In the genomic region with DNA sequence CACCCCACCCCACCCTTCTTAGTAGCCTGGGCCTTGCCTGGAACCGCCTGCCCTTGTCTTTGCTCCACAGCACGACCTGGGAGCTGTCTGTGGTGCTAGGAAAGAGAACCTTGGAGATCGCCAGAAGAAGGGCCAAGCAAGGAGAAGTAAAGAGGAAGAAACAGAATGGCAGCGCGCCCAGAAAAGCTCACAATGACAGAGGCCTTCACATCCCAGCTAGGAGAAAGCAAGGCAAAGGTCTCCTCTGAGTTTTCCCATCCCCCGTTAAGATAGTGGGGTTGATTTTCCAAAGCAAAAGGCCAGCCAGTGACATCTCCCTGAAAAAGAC, we compare ENCODE assay signal across 13 mouse cellular contexts. TPM values are rescaled to one million over a fixed set of nuclear protein-coding genes. Genes with fewer than 3 reads are reported as not detected.
DNase-seq lines count a peak whose midpoint lies in the region; ATAC-seq and TF ChIP-seq lines count a peak whose summit lies in the region.
"Had no signal": no experiment of that assay in that cellular context is flagged by ENCODE, and none has a peak within 500 bp of the region (broad histone marks: within the 10 kb centered on the region; RNA-seq: fewer than 3 reads in every experiment).

No protein-coding gene starts in this region.

- WGBS in lung, embryonic 15.5 days: 3% methylated on average over 6 of the region's 6 CpGs
- WGBS in embryonic facial prominence, embryonic 10.5 days: 2% methylated on average over 6 of the region's 6 CpGs
- WGBS in neural tube, embryonic 14.5 days: 3% methylated on average over 6 of the region's 6 CpGs

- H3K4me2 ChIP-seq in lung, embryonic 15.5 days: no peak overlapping the region
- H3K4me2 ChIP-seq in neural tube, embryonic 14.5 days (ENCODE audit: low read depth, low read length): peak overlapping the region; percentile 9; the same call in 1 of the 2 replicates

- no peaks in the 10 kb centered on the region for H3K9me3 ChIP-seq in lung, embryonic 15.5 days
- no peaks in the 10 kb centered on the region for H3K9me3 ChIP-seq in embryonic facial prominence, embryonic 10.5 days
- H3K9me3 ChIP-seq in neural tube, embryonic 14.5 days (ENCODE audit: control insufficient read depth, low read length): no peaks in the 10 kb centered on the region

- H3K4me1 ChIP-seq in lung, embryonic 15.5 days: no peaks in the 10 kb centered on the region
- peaks cover 15% of the 10 kb centered on the region for H3K4me1 ChIP-seq in embryonic facial prominence, embryonic 10.5 days
- H3K4me1 ChIP-seq in neural tube, embryonic 14.5 days (ENCODE audit: control insufficient read depth, insufficient read depth, low read length): no peaks in the 10 kb centered on the region

- no peak overlapping the region for H3K27ac ChIP-seq in lung, embryonic 15.5 days
- no peak overlapping the region for H3K27ac ChIP-seq in embryonic facial prominence, embryonic 10.5 days (replicated peaks)
- no peak overlapping the region for H3K27ac ChIP-seq in neural tube, embryonic 14.5 days (ENCODE audit: low read depth, low read length)
- no peak overlapping the region for H3K27ac ChIP-seq in gastrocnemius, adult 2 months

- H3K27me3 ChIP-seq in lung, embryonic 15.5 days: peaks cover 92% of the 10 kb centered on the region
- peaks cover 100% of the 10 kb centered on the region for H3K27me3 ChIP-seq in embryonic facial prominence, embryonic 10.5 days (replicated peaks; ENCODE audit: low read depth, poor library complexity, severe bottlenecking)
- peaks cover 48% of the 10 kb centered on the region for H3K27me3 ChIP-seq in neural tube, embryonic 14.5 days (ENCODE audit: control insufficient read depth, insufficient read depth, low read length)

- DNase-seq in cerebellum, adult 11-12 months: peak; percentile 54
- no peak for DNase-seq in cerebellum, adult 11 months
- DNase-seq in lung, postnatal 25 days (ENCODE audit: low spot score): no peak
- peak; percentile 61 for DNase-seq in embryonic facial prominence, embryonic 10.5 days (ENCODE audit: low spot score)
- no peak for DNase-seq in gastrocnemius, adult 2 months
- no peak for DNase-seq in left cerebral cortex, postnatal 14 days (ENCODE audit: low spot score in 2 of 2)
- DNase-seq: lung, postnatal 4 days had no signal

- H3K36me3 ChIP-seq in lung, embryonic 15.5 days: no peaks in the 10 kb centered on the region
- no peaks in the 10 kb centered on the region for H3K36me3 ChIP-seq in embryonic facial prominence, embryonic 10.5 days (replicated peaks)
- H3K36me3 ChIP-seq in neural tube, embryonic 14.5 days (ENCODE audit: control insufficient read depth, insufficient read depth, low read length): no peaks in the 10 kb centered on the region

- no peak for TF ChIP-seq CTCF in gastrocnemius, adult 2 months (IDR thresholded peaks at IDR 0.05)

- no peak overlapping the region for H3K4me3 ChIP-seq in lung, embryonic 15.5 days
- H3K4me3 ChIP-seq in embryonic facial prominence, embryonic 10.5 days: no peak overlapping the region
- no peak overlapping the region for H3K4me3 ChIP-seq in neural tube, embryonic 14.5 days (ENCODE audit: low read depth, low read length)
- no peak overlapping the region for H3K4me3 ChIP-seq in gastrocnemius, adult 2 months

- H3K9ac ChIP-seq in lung, embryonic 15.5 days: no peak overlapping the region
- no peak overlapping the region for H3K9ac ChIP-seq in neural tube, embryonic 14.5 days (replicated peaks; ENCODE audit: low read depth, low read length)

- 0 out of 2 replicates have a peak, but pooled peaks have one; percentile 27 for ATAC-seq in lung, embryonic 15.5 days (ENCODE audit: borderline replicate concordance, extremely low read depth, low FRiP score, low TSS enrichment)
- no peak for ATAC-seq in neural tube, embryonic 14.5 days (ENCODE audit: low read depth)

- intact Hi-C loops in gastrocnemius, adult 2 months (cut with DNase I): no loop called here
- intact Hi-C loops in left cerebral cortex, postnatal 14 days (cut with DNase I): loop anchor here (10.0 kb wide), 1 partner anchor 64 kb away; no protein-coding TSS in a partner anchor

RNA-seq across cellular contexts. Expression of a gene that starts 9.2 kb away (rescaled TPM):
- not detected in 2 replicates for polyA plus RNA-seq in lung, embryonic 15.5 days (2015; fragmentation: Nextera tagmentation; extraction: Ambion mirVana)
- polyA plus RNA-seq in embryonic facial prominence, embryonic 10.5 days (2016; fragmentation: Nextera tagmentation; extraction: Ambion mirVana): 0.13 and 0.14 TPM in 2 replicates
- 2.6 and 2.7 TPM in 2 replicates for polyA plus RNA-seq in neural tube, embryonic 14.5 days (2014; fragmentation: Nextera tagmentation; extraction: Ambion mirVana)
- total RNA-seq in gastrocnemius, adult 2 months (2021): not detected
- total RNA-seq in left cerebral cortex, postnatal 14 days (2021): under 1 TPM; 0.35 to 0.93 TPM
- total RNA-seq: gastrocnemius, adult 8-10 months had no signal
- polyA plus RNA-seq: C2C12; cortical plate, adult 2 months; stomach, embryonic 14.5 days had no signal

Comparison
In these comparisons a context has a peak if more than half of its experiments do, and no peak if none do; other contexts are left out.
1. DNase-seq: peak in cerebellum, adult 11-12 months (single experiment) and embryonic facial prominence, embryonic 10.5 days (single experiment); none in cerebellum, adult 11 months (single experiment), lung, postnatal 25 days (single experiment), gastrocnemius, adult 2 months (single experiment) and left cerebral cortex, postnatal 14 days (0 of 2).